Mouse (Mus musculus): ENCODE data around the gene Slc15a2.
A peak's percentile ranks its signal among the peaks of the same experiment; 100 is the strongest.

Slc15a2 gene

GRCm38 (mm10) chr16:36784594-36785313 is at the start of gene Slc15a2:
Slc15a2 (minus strand) TSS chr16:36784962.
- no peak for DNase-seq (ENCODE audit: low read depth)

- DNase-seq (ENCODE audit: low read depth): peak; percentile 20
Observed at GRCm38 (mm10) chr16:36828820-36829219, 44.1 kb upstream of the Slc15a2 start.

DNA sequence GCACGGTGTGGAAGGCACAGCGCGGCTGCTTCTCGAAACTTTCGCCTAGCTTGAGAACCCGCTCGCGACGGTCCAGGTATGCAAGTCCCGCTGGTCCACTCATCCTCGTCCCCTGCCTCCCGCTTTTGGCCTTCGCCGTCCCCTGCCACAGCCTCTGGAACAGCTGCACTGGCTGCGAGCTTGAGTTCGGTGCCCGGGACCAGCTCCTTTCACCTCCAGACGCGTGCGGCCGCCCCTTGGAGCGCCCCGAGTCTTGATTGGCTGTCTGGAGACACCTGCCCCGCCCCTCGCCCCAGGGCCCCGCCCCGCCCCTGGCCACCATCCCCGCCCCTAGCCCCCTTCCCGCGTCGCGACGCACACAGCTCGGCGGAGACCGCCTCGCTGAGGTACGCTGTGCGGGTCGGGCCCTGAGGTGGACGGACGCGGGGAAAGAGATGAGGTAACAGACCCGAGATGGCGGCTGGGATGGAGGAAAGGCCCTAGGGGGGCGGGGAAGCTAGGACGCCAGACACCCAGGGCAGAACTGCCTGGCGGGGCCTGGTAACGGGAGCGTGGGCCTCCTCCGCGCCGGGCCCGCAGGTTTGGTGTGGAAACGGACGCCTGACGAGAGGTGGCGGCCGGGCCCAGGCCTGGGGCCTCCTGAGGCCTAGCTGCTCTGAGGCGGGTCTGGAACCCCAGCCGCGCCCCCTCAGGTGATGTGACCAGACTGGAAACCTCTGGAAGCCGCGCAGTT is 43.5 kb upstream of the Slc15a2 start, which contains the start of gene Iqcb1:
Gene Iqcb1 (plus strand): TSS at position 332 of the 733 bp plus-strand sequence.
- peak; percentile 85 for DNase-seq (ENCODE audit: low read depth)

- no peak for DNase-seq (ENCODE audit: low read depth)
Observed at GRCm38 (mm10) chr16:36827611-36828053, 42.9 kb upstream of the Slc15a2 start.

- DNase-seq (ENCODE audit: low read depth): no peak
Observed at GRCm38 (mm10) chr16:36821474-36821873, 36.7 kb upstream of the Slc15a2 start.

- DNase-seq (ENCODE audit: low read depth): no peak
Observed at GRCm38 (mm10) chr16:36820747-36821146, 36.0 kb upstream of the Slc15a2 start.

- no peak for DNase-seq (ENCODE audit: low read depth)
Observed at GRCm38 (mm10) chr16:36820016-36820415, 35.3 kb upstream of the Slc15a2 start.

DNA sequence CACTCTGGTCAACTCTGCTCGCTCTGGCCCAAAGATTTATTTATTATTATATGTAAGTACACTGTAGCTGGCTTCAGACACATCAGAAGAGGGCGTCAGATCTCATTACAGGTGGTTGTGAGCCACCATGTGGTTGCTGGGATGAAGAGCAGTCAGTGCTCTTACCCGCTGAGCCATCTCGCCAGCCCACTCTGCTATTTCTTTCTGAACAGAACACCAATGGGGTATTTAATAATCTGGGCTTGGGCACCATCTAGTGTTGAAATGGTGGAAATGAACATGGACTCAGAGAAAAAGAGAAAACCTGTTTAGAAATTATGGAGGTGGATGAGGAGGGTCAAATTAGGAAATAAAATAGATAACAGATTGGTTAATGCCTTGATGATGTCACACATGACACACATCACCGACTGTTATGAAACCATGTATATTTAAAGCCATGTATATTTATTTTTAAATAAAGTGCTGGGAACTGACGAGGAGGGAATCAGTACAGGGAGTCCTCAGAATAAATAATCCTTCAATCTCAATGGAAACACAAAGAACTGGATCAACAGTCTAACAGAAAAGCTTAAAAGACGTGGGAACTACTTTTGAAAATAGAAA is 32.7 kb upstream of the Slc15a2 start:
- peak; percentile 82 for DNase-seq (ENCODE audit: low read depth)

GRCm38 (mm10) chr16:36816916-36817315 is 32.2 kb upstream of the Slc15a2 start:
- no peak for DNase-seq (ENCODE audit: low read depth)

DNA sequence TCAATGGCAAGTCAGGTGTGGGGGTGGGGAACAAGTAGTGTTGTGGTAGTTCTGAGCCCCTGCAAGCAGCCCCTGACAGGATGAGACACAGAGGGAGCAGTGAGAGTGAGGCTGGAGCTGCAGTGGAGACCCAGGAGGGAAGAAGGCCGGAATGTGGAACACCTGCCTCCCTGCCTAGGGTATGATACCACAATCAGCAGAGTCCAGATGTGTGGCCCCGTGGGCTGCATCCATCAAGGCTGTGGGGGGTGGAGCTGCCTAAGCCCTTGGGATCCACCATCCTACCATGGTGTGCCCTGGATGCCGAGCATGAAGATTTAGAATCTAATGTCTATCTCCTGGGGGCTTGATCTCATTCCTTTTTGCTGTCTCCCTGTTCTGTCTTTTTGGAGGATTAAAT is 28.9 kb upstream of the Slc15a2 start:
- no peak for DNase-seq (ENCODE audit: low read depth)

DNA sequence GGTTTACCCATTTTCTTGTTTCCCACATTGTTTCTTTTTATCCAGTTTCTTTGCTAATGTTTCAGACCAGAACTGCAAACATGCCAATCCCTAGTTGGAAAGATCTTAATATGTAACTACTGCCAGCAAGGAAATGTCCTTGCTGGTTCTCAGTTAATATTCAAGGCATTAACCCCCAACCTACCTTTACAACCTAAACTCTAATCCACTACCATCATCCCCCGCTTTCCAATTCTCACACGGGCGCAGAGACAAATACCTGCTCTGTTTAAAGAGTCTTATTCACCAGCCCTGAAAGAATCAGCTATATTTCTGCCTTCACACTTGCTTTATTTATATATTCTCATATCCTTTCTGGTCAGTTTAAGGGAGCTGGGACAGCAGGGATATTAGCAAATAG is 23.9 kb upstream of the Slc15a2 start:
- DNase-seq (ENCODE audit: low read depth): no peak

DNA sequence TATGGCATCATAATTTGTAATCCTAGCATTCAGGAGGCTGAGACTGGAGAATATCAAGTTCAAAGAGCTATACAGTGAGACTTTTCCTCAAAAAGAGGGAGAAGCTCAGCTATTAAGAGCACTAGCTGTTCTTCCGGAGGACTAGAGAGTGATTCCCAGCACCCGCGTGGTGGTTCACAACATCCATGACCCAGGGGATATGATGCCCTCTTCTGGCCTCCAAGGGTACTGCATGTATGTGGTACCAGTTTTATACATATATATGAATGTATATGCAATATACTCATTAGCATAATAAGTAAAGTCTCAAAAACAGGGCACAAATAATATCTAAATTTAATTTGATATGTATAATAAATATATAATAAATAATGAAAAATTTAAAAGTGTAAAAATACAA is 17.6 kb upstream of the Slc15a2 start:
- peak; percentile 21 for DNase-seq (ENCODE audit: low read depth)

DNA sequence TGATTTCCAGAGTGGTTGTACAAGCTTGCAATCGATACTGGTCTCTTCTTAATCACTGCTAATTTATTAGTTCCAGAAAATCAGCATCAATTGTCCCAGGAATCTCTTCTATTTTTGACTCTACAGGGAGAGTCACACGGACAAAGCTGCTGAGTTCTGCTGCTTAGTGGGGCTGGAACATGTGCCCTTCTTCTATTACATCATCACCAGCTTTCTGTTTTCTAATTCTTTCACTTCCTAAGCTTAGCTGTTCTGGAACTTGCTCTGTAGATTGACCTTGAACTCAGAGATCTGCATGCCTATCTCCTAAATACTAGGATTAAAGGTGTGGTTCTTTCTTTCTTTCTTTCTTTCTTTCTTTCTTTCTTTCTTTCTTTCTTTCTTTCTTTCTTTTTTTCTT is 13.6 kb upstream of the Slc15a2 start:
- no peak for DNase-seq (ENCODE audit: low read depth)

DNA sequence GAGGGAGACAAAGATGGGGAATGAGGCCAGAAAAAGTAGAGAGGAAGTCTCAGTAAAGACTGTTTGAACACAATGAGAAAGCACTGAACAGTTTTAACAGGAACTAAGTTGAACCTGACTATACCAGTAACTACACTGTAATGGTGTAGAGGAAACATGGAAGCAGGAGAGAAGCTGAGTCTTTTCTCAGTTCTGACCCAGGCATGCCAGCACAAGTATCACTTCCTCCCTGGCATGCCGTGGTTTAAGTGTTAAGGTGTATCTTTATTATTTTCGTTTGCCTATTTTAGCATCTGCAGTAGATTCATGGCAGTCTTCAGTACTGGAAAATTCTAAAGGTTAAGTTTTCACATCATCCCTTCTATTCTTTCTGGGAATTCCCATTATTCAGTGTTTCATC is 10.2 kb upstream of the Slc15a2 start:
- no peak for DNase-seq (ENCODE audit: low read depth)

DNA sequence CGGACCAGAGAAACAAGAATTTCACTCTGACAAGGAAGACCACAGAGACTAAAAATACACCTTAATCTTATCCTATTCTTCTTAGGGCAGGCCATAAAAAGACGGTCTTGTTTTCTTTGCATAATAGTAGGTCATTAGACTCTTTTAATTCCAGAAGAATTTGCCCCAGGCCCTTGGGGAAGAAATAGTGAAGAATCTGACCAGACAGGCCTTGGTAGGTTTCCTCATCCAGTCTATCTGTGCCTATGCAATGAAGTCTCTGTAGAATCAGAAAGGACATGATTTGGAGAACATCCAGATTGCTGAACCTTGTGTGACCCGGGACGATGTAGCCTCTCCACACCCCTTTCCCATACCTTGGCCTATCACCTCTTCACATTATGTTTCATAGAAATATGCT is 5.4 kb upstream of the Slc15a2 start:
- DNase-seq (ENCODE audit: low read depth): no peak

DNA sequence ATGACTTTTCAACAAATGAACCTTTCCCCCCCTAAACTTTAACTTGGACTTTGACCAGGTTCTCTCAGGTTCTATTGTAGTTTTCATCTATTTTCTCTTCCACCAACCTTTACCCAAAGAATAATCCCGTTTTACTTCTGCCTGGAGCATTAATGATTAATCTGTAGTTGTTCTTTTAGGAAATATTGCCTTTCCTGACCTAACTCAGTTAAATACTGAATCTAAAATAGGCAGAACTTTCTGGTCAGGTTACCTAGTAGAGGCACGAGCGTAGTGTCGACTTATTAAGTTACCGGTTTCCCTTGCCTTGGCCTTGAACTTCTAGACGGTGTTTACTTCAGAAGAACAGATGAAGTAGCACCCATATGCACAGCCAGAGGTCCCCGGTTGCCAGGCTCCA is 1.7 kb upstream of the Slc15a2 start:
- no peak for DNase-seq (ENCODE audit: low read depth)

DNA sequence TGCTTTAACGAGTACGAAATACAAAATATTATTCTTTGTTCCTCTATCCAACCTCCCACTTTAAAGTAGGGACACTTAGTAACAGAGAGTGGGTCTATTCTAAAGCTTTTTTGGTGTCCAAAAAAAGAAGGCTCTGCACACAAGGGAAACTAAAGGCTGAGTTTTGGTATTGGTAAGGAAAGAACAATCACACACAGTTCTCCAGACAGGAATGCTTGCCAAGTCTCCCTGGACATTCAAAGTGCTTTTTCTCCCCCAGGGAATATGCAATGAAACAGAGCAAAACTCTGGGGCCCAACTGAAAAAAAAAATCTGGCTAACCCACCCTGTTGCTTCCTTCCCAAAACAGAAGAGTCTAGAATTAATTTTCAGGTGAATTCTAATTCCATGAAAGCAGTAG is 616 bp downstream of the Slc15a2 start:
- no peak for DNase-seq (ENCODE audit: low read depth)

DNA sequence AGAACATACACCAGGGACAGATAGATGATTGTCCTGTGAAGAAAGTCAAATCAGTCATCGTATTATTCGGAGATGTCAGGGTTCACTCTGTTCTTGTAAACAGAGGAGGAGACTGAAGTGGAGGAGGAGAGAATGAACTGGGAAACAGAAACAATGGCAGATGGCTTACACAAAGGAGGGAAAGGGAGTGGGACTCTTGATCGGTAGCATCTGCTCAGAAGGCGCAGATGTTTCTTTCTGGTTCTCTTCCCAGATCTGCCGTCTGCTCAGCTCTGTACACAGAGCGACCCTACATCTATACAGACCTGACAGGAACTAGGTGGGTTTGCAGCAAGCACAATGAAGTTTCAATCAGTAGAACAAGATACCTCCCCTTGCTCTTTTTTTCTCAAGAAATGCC is 9.1 kb downstream of the Slc15a2 start:
- DNase-seq (ENCODE audit: low read depth): no peak

DNA sequence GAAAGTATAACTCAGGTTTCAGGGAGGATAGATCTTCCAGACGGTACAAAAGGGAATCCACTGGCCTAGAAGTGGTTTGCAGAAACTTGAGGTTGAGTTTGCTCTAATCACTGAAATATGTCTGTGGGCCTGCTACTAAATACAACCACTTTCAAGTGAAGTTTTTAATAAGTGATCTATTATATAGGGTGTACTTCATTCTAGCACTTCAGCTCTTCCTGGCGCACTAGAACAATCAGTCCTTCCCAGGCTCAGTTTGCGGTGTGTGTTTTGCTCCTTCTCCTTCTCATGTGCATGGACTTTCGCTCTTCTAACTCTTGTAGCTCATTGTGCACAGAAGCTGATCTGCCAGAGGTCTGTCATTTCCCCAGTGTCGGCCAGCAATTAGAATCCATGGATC is 11.8 kb downstream of the Slc15a2 start:
- DNase-seq (ENCODE audit: low read depth): no peak

- no peak for DNase-seq (ENCODE audit: low read depth)
Observed at GRCm38 (mm10) chr16:36771703-36772102, 13.1 kb downstream of the Slc15a2 start.

GRCm38 (mm10) chr16:36771244-36771643 is 13.5 kb downstream of the Slc15a2 start:
- no peak for DNase-seq (ENCODE audit: low read depth)

GRCm38 (mm10) chr16:36770830-36771229 is 13.9 kb downstream of the Slc15a2 start:
- peak; percentile 4 for DNase-seq (ENCODE audit: low read depth)

DNA sequence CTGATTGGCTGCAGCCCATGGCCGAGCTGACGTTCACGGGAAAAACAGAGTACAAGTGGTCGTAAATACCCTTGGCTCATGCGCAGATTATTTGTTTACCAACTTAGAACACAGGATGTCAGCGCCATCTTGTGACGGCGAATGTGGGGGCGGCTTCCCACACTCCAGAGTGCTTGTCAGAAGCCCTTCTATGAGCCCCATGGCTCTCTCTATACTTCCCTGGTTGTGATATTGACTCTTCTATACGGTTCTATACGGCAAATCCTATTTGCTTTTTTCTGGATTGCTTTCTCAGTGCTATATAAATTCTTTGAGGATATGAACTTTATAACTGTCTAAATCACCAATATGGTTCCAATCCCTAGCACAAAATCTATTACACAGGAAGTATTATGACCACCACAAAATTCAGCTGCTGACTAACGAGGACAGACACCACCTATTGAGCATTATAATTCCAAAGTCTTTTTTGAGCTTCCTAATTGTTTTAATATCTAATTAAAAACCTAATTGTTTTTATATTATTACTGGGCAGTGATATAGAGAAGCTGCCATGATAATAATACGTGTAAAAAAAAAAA is 14.5 kb downstream of the Slc15a2 start:
- peak; percentile 66 for DNase-seq (ENCODE audit: low read depth)
